Mouse (Mus musculus) neural tube, embryonic 11.5 days (tissue): ENCODE data around the gene Ptpn14. TPM values are rescaled to one million over a fixed set of nuclear protein-coding genes. Genes with fewer than 3 reads are reported as not detected.

Source experiments
- ATAC-seq: fragments of 200-750 bp; cut with Nextera tagmentation; 2 replicates; pipeline ENCODE4 v1.8.0; 2017; ENCODE audit warnings: moderate number of reproducible peaks, mild to moderate bottlenecking, moderate TSS enrichment, moderate library complexity; ENCODE audit not compliant: insufficient read depth, low FRiP score, low TSS enrichment
- DNase-seq: peaks from one replicate; pipeline ENCODE4 v3.0.0-alpha.2; 2015; ENCODE audit warnings: low spot score
- H3K27ac ChIP-seq: fragments of 300-500 bp; sonication (generic); 2 replicates; pipeline ENCODE4 v1.5.1; 2014; ENCODE audit warnings: low read depth, mild to moderate bottlenecking, low read length
- H3K27me3 ChIP-seq: fragments of 300-500 bp; sonication (generic); 2 replicates; pipeline ENCODE4 v1.6.1; 2014; ENCODE audit warnings: mild to moderate bottlenecking, low read length, mixed read lengths; ENCODE audit not compliant: control insufficient read depth, insufficient read depth
- H3K36me3 ChIP-seq: fragments of 300-500 bp; sonication (generic); 2 replicates; pipeline ENCODE4 v1.6.1; 2014; ENCODE audit warnings: mild to moderate bottlenecking, low read length, moderate library complexity, mixed read lengths; ENCODE audit not compliant: control insufficient read depth, insufficient read depth
- H3K4me1 ChIP-seq: fragments of 300-500 bp; sonication (generic); 2 replicates; pipeline ENCODE4 v1.6.1; 2014; ENCODE audit warnings: low read length, mixed read lengths; ENCODE audit not compliant: control insufficient read depth, insufficient read depth
- H3K4me2 ChIP-seq: fragments of 300-500 bp; sonication (generic); 2 replicates; pipeline ENCODE4 v1.6.1; 2014; ENCODE audit warnings: low read depth, mild to moderate bottlenecking, moderate library complexity
- H3K4me3 ChIP-seq: fragments of 300-500 bp; sonication (generic); 2 replicates; pipeline ENCODE4 v1.5.1; 2014; ENCODE audit warnings: low read depth, low read length
- H3K9ac ChIP-seq: fragments of 300-500 bp; sonication (generic); 2 replicates; pipeline ENCODE4 v1.6.1; 2014; ENCODE audit warnings: mild to moderate bottlenecking, low read length
- H3K9me3 ChIP-seq: fragments of 300-500 bp; sonication (generic); 2 replicates; pipeline ENCODE4 v1.6.1; 2016; ENCODE audit warnings: low read length; ENCODE audit not compliant: control insufficient read depth
- WGBS: fragments of 180-500 bp; shearing (Covaris S2); extraction: QIAGEN DNeasy Blood & Tissue Kit; methylation state at CpG from one replicate; pipeline ENCODE4 v1.1.7; 2014; 5-methylcytosine and 5-hydroxymethylcytosine counted together
- polyA plus RNA-seq: library from polyadenylated mRNA; unstranded; fragments of >200 nt; fragmentation: Nextera tagmentation; extraction: Ambion mirVana; gene quantifications from 2 replicates; pipeline ENCODE4 v1.2.1, GENCODE M21; 2014

Ptpn14 gene
- polyA plus RNA-seq, 1 experiment from 2014 or later = 7.5 TPM

GRCm38 (mm10) chr1:189729141-189729815, 1.2 kb downstream of the Ptpn14 start:
- peak overlapping the region; percentile 74 for H3K4me2 ChIP-seq
- H3K9me3 ChIP-seq = no peaks in the 10 kb centered on the region
- peak overlapping the region; percentile 60 for H3K4me3 ChIP-seq
- H3K27ac ChIP-seq = no peak overlapping the region
- H3K36me3 ChIP-seq = no peaks in the 10 kb centered on the region
- peaks cover 7% of the 10 kb centered on the region for H3K4me1 ChIP-seq
- ATAC-seq (no peak), DNase-seq (no peak)
- WGBS = 4% methylated on average over 17 of the region's 17 CpGs
- peak overlapping the region; percentile 41; the same call in 1 of the 2 replicates for H3K9ac ChIP-seq
- no peaks in the 10 kb centered on the region for H3K27me3 ChIP-seq

GRCm38 (mm10) chr1:189731697-189732096, 3.6 kb downstream of the Ptpn14 start:
- no peaks in the 10 kb centered on the region for H3K27me3 ChIP-seq
- WGBS = 64% methylated on average over 10 of the region's 10 CpGs
- no peak overlapping the region for H3K4me2 ChIP-seq
- no peaks in the 10 kb centered on the region for H3K9me3 ChIP-seq
- no peak overlapping the region for H3K9ac ChIP-seq
- DNase-seq = no peak
- no peak overlapping the region for H3K27ac ChIP-seq
- H3K36me3 ChIP-seq = no peaks in the 10 kb centered on the region
- no peak overlapping the region for H3K4me3 ChIP-seq
- H3K4me1 ChIP-seq = peaks cover 7% of the 10 kb centered on the region
- ATAC-seq = no peak

GRCm38 (mm10) chr1:189732156-189732555, 4.1 kb downstream of the Ptpn14 start:
- Histone ChIP-seq H3K4me2 (no peak overlapping the region), H3K27ac (no peak overlapping the region), H3K9ac (no peak overlapping the region), H3K9me3 (no peaks in the 10 kb centered on the region), H3K36me3 (no peaks in the 10 kb centered on the region), H3K4me3 (no peak overlapping the region), H3K27me3 (no peaks in the 10 kb centered on the region), H3K4me1 (peaks cover 7% of the 10 kb centered on the region)
- no peak for DNase-seq
- no peak for ATAC-seq
- 78% methylated on average over 8 of the region's 8 CpGs for WGBS

- Histone ChIP-seq H3K27me3 (no peaks in the 10 kb centered on the region), H3K4me1 (0 out of 2 replicates have a peak, but pooled peaks cover 1% of the 10 kb centered on the region), H3K9ac (no peak overlapping the region), H3K9me3 (no peaks in the 10 kb centered on the region), H3K27ac (no peak overlapping the region), H3K4me3 (no peak overlapping the region), H3K36me3 (no peaks in the 10 kb centered on the region), H3K4me2 (no peak overlapping the region)
- no peak for DNase-seq
- no peak for ATAC-seq
- WGBS = 95% methylated on average over 7 of the region's 7 CpGs
Measured at GRCm38 (mm10) chr1:189740075-189740474, 12.0 kb downstream of the Ptpn14 start.

DNA sequence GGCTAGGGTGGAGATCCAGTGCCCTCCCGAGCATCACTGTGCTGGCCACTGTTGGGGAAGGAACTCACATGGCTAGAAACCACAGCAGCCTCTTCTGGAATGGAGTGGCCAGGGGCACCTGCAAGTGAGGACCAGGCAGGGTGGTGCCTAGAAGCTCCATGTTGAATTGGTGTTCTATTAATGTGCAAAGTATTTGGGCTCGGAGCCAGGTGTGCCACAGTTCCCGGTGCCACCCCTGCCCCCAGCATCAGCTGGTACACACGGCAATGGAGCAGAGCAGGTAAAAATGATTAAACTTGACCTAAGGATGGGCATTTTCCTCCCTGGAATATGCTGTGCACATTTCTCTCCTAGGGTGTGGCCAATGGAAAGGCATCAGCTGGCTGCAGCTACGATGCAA, 14.0 kb downstream of the Ptpn14 start:
- DNase-seq (no peak), ATAC-seq (no peak)
- Histone ChIP-seq H3K4me3 (no peak overlapping the region), H3K36me3 (no peaks in the 10 kb centered on the region), H3K4me1 (0 out of 2 replicates have a peak, but pooled peaks cover 2% of the 10 kb centered on the region), H3K27me3 (no peaks in the 10 kb centered on the region), H3K9ac (no peak overlapping the region), H3K9me3 (no peaks in the 10 kb centered on the region), H3K4me2 (no peak overlapping the region), H3K27ac (no peak overlapping the region)
- 93% methylated on average over 5 of the region's 5 CpGs for WGBS

- no peaks in the 10 kb centered on the region for H3K9me3 ChIP-seq
- H3K4me1 ChIP-seq = 0 out of 2 replicates have a peak, but pooled peaks cover 2% of the 10 kb centered on the region
- ATAC-seq (no peak), DNase-seq (no peak)
- H3K36me3 ChIP-seq = no peaks in the 10 kb centered on the region
- H3K4me2 ChIP-seq = no peak overlapping the region
- no peak overlapping the region for H3K9ac ChIP-seq
- 85% methylated on average over 5 of the region's 5 CpGs for WGBS
- no peak overlapping the region for H3K4me3 ChIP-seq
- no peak overlapping the region for H3K27ac ChIP-seq
- H3K27me3 ChIP-seq = no peaks in the 10 kb centered on the region
Measured at GRCm38 (mm10) chr1:189743136-189743535, 15.1 kb downstream of the Ptpn14 start.

- Histone ChIP-seq H3K4me1 (0 out of 2 replicates have a peak, but pooled peaks cover 2% of the 10 kb centered on the region), H3K4me2 (no peak overlapping the region), H3K27me3 (no peaks in the 10 kb centered on the region), H3K4me3 (no peak overlapping the region), H3K9ac (no peak overlapping the region), H3K27ac (no peak overlapping the region), H3K36me3 (no peaks in the 10 kb centered on the region), H3K9me3 (no peaks in the 10 kb centered on the region)
- DNase-seq (no peak), ATAC-seq (no peak)
- WGBS = 63% methylated on average over 4 of the region's 4 CpGs
Measured at GRCm38 (mm10) chr1:189744914-189745710, 17.0 kb downstream of the Ptpn14 start.

DNA sequence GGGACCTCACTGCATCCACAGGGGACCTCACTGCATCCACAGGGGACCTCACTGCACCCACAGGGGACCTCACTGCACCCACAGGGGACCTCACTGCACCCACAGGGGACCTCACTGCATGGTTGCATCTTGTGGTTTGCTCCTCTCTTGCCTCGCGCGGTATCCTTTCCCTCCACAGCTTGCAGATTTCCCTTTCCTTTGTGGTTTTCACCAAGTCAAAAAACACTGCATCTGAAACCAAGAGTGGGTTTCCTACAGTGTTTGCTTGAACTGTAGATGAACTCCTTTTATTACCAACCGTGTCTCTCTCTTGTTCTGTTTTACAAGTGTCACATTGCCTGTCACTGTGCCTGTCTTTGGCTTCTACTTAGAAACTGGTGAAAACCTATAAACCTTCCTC, 18.5 kb downstream of the Ptpn14 start:
- no peaks in the 10 kb centered on the region for H3K36me3 ChIP-seq
- DNase-seq = no peak
- no peak overlapping the region for H3K4me3 ChIP-seq
- ATAC-seq = no peak
- no peak overlapping the region for H3K27ac ChIP-seq
- H3K9me3 ChIP-seq = no peaks in the 10 kb centered on the region
- WGBS = 76% methylated on average over 4 of the region's 4 CpGs
- H3K9ac ChIP-seq = no peak overlapping the region
- H3K27me3 ChIP-seq = no peaks in the 10 kb centered on the region
- 0 out of 2 replicates have a peak, but pooled peaks cover 2% of the 10 kb centered on the region for H3K4me1 ChIP-seq
- no peak overlapping the region for H3K4me2 ChIP-seq
